Mouse (Mus musculus) kidney, postnatal 25 days (tissue): ENCODE results near the gene Mthfr.
"Not testable (repeated sequence)": the region's sequence is repeated elsewhere in the genome, so short reads cannot be mapped to it uniquely, and the experiment has no call there.

ENCODE experiments used
- DNase-seq, 2 experiments: peaks; one replicate each; pipeline ENCODE4 v3.0.0; 2021; ENCODE audit warnings: mixed read lengths in 2 of 2

Gene Mthfr

GRCm38 (mm10) chr4:148040029-148040830 is 1.4 kb downstream of the Mthfr start:
- no peak for DNase-seq

- peak; percentile 80 to 91 for DNase-seq
These were observed 2.2 kb downstream of the Mthfr start for GRCm38 (mm10) chr4:148040933-148041610.

DNA sequence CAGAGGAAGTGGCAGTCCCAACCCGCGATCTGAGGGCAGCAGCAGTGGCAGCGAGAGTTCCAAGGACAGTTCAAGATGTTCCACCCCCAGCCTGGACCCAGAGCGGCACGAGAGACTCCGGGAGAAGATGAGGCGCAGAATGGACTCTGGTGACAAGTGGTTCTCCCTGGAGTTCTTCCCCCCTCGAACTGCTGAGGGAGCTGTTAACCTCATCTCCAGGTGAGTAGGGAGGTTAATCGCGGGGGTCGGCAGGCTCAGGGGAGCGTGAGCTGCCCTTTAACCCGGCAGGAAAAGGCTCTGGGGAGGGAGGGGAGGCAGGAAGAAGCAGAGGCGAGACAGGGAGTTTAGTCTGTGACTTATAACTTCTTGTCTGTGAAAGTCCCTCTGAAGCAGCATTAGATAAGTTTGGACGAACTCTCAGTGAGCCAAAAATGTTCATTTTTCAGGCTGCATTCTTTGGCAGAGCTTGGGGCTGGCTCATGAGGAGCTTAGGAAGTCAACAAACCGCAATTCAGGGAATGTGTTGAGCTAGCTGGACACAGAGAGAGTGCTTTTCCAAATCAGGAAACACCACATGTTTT is 2.8 kb downstream of the Mthfr start:
- peak; percentile 38 to 60 for DNase-seq

- DNase-seq = not testable (repeated sequence)
These were observed 4.5 kb downstream of the Mthfr start for GRCm38 (mm10) chr4:148043327-148043726.

DNA sequence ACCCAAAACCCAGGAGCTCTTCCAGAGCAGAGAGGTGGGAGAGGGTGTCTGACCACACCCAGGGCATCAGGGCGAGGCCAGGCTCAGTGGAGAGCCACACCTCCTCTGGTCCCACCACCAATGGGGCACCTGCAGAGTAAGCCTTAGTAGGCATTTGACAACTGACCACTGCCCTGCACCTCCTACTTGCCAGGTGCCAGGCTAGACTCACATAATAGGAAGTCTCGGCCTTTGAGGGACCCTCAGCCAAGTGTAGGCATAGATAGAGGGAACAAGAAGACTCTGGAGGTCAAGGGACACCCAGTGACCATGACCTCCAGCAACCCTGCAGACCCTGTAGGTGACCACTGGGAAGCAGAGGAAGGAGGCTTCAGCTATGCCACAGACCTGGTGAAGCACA is 5.2 kb downstream of the Mthfr start:
- no peak for DNase-seq

GRCm38 (mm10) chr4:148046450-148047031 is 7.7 kb downstream of the Mthfr start:
- DNase-seq = peak; percentile 56 to 71

- DNase-seq = not testable (repeated sequence)
These were observed 11.6 kb downstream of the Mthfr start for GRCm38 (mm10) chr4:148050396-148050914.

DNA sequence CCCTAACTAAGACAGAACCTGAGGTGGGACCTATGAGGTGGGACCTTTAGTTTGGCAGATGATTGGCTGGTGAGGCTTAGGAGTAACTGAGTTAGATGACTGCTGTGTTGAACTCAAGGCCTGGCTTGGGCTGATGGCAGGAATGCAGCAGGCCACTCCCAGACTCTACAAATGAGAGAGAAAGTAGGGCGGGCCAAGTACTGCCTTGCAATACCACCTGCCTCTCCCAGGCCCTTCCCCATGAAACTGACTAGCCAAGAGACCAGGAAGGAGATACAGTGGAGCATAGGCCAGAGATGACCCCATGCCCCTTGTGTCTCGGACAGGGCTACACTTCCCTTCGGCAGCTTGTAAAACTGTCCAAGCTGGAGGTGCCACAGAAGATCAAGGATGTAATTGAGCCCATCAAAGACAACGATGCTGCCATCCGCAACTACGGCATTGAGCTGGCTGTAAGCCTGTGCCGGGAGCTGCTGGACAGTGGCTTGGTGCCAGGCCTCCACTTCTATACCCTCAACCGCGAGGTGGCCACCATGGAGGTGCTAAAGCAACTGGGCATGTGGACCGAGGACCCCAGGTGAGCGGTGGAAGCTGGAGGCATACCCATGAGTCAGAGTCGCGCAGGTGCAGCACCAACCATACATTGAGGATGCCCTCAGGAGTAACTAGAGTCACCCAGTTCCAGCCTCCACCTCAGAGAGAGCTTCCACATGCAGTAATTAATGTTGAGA is 12.3 kb downstream of the Mthfr start:
- no peak for DNase-seq

DNA sequence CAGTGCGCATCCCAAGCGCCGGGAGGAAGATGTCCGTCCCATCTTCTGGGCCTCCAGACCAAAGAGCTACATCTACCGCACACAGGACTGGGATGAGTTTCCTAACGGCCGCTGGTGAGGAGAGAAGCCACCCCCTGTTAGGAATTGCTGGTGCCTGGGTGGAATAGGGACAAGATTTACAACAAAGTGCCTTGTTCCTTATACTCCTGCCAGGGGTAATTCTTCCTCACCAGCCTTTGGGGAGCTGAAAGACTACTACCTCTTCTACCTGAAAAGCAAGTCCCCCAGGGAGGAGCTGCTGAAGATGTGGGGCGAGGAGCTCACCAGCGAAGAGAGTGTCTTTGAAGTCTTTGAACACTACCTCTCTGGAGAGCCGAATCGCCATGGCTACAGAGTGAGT is 13.0 kb downstream of the Mthfr start:
- no peak for DNase-seq

DNA sequence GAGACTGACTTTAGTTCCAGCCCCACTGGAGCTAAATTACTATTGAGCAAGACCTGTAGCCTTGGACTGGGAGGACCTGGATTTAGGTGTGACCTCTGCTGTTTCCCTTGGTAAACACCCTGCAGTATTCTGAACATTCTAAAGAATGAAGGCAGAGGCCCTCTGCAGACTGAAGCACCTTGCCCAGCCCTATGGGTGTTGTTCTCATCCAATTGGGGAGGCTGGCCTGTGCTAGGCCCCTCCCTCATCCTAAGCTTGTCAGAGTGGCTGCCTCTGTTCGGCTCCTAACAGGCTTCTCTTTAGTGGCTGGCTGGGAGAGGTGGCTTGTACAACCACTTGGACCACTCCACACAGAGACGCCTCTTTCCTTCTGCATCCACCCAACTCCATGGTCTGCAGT is 14.1 kb downstream of the Mthfr start:
- DNase-seq = no peak

GRCm38 (mm10) chr4:148053417-148053920 is 14.6 kb downstream of the Mthfr start:
- no peak for DNase-seq

- DNase-seq = no peak
These were observed 16.3 kb downstream of the Mthfr start for GRCm38 (mm10) chr4:148054961-148055695.

DNA sequence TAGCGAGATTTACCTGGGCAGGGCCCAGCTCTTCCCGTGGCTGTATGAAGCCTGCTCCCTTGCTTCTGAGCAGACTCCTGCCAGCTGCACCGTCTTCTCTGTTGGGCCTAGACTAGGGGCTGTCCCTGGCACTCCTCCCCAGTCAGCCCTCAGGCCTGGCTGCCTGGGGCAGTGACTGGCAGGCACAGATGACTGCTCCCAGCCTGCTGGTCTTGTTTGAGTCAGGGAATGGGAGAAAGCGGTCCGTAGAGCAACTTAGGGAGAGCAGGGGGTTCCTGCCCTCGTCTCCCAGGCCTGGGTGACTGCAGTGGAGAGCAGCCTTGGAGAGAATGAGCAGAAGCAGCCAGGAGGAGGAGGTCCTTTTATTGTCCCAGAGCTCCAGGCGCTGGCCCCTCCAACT is 17.4 kb downstream of the Mthfr start:
- DNase-seq = peak; percentile 26 to 71

- peak; percentile 87 to 92 for DNase-seq
These were observed 17.9 kb downstream of the Mthfr start for GRCm38 (mm10) chr4:148056801-148057200.

DNA sequence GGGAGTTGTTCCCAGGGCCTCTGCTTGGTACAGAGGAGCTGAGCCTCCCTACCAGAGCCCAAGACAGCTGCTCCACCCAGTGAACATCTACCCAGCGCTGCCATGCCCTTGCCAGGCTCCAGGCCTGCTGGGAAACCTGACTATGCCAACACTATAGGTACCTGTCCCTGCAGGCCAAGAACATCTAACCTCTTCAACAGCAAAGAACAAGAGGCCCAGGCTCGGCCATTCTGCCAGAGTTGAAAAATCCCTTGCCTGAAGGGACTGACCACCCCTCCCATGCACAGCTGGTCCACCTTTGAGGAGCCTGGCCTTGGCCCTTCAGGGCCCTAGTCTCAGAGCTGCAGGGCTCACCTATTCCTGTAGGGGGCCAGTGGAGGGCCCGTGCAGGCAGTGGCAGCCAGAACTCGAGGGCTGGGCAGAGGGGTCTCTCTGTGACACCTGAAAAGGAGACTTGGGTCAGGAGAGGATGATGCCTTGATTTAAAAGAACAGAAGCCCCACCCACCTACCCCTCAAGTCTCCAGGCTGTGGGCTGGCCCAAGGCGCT is 18.9 kb downstream of the Mthfr start:
- DNase-seq = no peak

DNA sequence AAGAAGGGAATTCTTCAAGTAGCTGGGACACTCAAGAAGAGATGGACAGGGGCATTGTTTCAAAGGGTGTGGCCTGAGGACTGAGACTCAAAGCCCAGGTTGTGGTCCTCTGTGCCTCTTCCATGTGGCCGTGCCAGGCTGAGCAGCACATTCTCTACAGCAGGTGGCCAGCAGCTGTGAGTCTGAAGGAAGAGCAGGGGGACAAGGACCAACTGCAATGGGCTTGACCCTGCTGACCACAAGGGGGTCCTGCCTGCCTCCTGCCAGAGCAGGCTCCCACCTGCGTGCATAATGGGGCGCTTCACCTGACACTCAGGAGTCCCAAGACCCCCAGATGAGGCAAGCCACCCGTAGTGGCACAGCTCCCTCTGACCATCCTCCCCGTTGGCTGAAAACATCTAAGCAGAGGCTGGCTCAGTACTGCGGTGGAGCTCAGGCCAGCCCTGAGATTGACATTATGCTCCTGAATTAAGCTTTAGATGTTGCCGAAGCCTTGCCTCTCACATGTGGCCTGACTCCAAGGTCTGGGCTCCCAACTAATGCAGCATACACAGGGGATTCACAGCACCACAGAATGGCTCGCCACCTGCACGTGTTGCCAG is 19.4 kb downstream of the Mthfr start:
- DNase-seq = no peak

GRCm38 (mm10) chr4:148058993-148059392 is 20.1 kb downstream of the Mthfr start:
- no peak for DNase-seq

- DNase-seq = peak; percentile 66 to 72
These were observed 21.5 kb downstream of the Mthfr start for GRCm38 (mm10) chr4:148060120-148061085.

- DNase-seq = peak in 1 of 2 experiments; percentile 42
These were observed 22.2 kb downstream of the Mthfr start for GRCm38 (mm10) chr4:148061086-148061480.
